Mouse (Mus musculus): ENCODE results near the gene Lin28b.

Gene Lin28b

DNA sequence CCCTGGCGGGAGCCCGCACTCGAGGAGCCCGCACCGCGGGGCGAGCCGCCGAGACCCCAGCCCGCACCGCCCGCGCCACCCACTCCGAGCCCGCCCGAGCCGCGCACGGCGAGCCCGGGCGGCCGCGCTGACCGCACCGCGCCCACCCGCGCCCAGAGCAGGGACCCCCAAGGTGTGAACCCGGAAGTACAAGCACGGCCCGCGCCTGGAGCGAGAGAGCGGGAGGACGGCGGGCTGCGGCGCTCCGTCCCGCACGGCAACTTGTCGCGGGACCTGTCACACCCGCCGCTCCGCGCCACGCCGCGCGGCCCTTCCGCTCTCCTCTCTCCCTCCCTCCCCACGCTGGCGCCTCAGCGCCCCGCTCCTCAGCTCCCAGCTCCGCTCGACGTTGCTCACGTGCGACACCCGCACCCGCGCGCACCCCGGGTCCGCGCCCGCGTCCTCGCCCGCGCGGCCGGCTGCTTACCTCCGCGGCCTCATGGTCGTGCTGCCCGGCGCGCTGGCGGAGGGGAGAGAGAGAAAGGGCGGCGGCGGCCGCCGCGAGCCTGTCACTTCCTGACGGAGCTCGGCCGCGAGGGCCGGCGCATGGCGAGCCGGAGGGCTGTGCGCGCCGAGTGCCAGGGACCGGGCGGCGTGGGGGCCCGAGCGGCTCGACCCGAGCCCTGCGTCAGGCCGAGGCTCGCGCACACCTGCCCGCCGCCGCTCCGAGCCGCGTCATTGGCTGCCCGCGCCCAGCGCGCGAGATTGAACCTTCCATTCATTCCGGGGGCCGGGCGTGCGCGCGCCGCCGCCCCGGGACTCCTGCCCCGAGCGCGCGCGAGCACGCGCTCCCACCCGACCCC is at the start of gene Lin28b:
TSS of gene Lin28b (minus strand) at position 635 of the 842 bp plus-strand sequence.
- in situ Hi-C loops (cut with MboI, MseI), result no loop called here

DNA sequence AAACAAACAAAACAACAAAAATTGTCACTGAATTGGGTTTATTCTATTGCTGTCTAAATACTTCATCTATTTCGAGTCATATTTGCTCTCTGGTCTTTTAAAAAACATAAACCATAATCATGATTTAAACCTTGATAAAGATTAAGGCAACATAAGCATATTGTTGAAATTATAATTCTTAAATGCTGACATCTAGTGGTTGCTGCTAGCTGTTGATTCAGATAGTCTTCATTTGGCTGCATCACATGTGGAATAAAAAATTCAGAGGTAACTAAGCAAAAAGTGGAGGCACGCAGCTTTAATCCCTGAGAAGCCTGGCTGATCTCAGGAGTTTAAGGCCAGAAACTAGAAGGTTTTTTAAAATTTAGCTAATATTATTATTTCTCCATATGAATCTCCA is 25.6 kb upstream of the Lin28b start:
- in situ Hi-C loops (cut with MboI, MseI), result no loop called here

GRCm38 (mm10) chr10:45510662-45511061 is 24.5 kb upstream of the Lin28b start:
- in situ Hi-C loops (cut with MboI, MseI), result no loop called here

DNA sequence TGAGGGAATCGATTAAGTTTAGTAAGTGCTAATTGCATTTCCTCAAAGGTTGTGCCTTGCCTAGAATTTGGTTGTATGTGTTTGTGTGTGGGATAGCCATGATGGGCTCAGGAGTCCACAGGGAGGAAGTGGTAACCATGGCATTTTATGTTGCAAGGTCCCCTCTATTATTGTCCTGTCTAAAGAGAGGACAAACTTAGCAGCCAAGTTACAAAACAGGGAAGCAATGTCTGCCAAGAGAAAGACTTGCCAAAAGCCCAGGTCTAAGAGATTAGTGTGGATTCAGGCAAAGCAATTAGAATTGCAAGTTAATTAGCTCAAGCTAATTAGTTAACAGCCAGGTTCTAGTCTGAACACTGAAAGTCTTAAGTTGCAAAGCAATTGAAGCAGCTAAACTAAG is 14.1 kb upstream of the Lin28b start:
- in situ Hi-C loops (cut with MboI, MseI), result no loop called here

- in situ Hi-C loops (cut with MboI, MseI), result no loop called here
Observed at GRCm38 (mm10) chr10:45486603-45486946, 380 bp upstream of the Lin28b start.

- in situ Hi-C loops (cut with MboI, MseI), result no loop called here
Observed at GRCm38 (mm10) chr10:45485226-45485760, 902 bp downstream of the Lin28b start.

GRCm38 (mm10) chr10:45483210-45483609 is 3.0 kb downstream of the Lin28b start:
- in situ Hi-C loops (cut with MboI, MseI), result no loop called here

DNA sequence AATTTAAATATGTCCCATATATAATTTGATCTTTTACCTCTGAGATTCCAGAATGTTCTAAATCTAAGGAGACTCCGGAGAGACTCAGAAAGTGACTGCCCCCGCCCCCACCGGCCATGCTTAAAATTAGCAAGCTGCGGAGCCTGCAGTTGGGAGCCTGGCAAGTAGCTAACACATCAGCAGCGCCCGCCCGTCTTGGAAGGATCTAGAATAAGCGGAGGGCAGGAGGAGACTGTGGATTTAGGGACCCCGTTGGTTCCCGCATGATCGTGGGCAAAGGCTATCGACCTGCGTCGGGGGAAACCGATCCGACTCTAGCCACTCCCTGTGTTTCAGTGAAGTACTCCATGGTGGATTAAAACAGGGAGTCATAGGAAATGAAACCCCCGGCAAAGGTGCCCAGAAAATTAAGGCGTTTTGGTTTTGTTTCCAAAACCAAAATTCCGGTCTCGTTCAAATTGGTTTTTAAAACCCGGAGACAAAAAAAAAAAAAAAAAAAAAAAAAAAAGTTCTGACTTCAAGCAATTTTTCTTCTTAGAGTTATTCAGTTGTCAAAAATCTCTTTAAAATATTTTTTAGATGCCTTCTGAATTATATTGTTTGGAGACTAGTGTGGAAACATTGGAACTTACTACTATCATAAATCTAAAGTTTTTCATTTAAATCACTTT is 12.4 kb downstream of the Lin28b start:
- in situ Hi-C loops (cut with MboI, MseI), result no loop called here

- in situ Hi-C loops (cut with MboI, MseI), result no loop called here
Observed at GRCm38 (mm10) chr10:45473143-45473484, 13.1 kb downstream of the Lin28b start.

DNA sequence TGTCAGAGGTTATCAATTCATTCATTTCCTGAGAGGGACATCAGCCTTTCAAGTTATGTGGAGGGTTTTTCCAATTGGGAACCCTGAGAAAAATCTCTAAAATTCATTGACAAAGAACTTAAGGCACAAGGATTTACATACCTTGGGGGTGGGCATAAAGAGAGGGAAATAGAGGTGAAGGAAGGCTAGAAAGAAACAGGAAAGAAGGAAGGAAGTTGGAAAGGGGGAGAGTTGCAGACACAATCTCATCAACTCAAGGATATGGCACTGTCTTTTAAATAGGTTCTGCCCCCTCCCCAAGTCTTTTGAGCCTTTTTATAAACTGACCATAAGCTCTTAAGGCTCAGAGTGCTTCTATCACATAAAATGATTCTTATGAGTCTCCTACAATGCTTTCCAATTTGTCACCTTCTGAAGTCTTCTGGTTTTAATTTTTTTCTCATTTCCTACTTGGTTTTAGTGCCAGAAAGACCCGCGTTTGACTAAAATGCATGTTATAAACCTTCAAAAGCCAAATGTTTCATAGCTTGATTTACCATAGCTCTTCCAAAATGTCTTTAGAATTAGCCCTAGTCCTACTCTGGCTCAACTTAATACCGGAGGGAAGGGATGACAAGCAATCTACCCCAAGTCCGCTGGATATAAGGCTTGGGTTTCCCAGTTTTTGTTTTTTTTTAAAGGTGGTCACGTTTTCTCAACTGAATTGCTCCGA is 13.6 kb downstream of the Lin28b start:
- in situ Hi-C loops (cut with MboI, MseI), result no loop called here

DNA sequence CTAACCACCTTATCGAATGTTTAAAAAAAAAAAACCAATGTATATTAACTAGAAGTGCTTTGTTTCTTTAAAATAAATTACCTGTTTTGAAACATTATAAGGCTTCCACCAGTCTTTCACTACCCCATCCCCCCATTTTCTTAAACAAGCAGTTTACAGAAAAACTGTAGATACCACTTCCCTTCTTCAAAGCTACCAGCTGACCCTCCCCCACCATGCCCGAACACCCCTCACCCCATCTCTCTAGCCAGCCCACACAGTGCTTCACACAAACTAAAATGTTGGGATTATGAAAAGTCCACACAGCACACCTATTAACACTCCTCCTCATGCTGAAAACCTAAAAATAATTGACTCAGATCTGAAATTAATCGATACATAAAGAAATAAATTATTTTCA is 14.9 kb downstream of the Lin28b start:
- in situ Hi-C loops (cut with MboI, MseI), result no loop called here

DNA sequence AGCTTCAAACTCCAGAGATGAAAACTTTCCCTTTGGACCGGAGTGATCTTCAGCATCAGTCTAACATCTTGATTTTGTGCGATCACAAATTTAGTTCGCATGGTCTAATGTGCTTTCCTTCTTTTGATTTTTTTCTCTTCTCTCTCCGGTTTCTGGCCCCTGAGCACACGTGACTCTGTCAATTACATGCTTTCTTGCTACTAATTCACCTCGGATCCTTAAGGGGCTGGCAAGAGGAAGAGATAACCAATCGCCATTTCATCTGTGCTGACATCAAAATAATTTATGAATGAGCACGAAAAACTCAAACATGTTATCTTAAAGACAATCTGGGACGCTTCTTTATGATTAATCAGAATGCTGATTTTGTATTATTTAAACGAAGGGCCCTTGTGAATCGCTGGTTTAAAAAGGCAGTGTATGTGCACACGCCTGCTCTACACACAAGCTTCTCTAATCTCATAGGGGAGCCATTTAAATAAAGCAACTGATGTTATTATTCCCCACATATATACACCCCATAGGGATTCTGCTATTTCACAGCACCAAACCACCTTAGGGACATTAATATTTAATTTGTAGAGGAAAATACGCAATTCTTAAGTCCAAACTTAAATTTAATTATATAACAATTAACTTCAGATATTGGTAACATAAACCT is 16.0 kb downstream of the Lin28b start:
- in situ Hi-C loops (cut with MboI, MseI), result no loop called here

DNA sequence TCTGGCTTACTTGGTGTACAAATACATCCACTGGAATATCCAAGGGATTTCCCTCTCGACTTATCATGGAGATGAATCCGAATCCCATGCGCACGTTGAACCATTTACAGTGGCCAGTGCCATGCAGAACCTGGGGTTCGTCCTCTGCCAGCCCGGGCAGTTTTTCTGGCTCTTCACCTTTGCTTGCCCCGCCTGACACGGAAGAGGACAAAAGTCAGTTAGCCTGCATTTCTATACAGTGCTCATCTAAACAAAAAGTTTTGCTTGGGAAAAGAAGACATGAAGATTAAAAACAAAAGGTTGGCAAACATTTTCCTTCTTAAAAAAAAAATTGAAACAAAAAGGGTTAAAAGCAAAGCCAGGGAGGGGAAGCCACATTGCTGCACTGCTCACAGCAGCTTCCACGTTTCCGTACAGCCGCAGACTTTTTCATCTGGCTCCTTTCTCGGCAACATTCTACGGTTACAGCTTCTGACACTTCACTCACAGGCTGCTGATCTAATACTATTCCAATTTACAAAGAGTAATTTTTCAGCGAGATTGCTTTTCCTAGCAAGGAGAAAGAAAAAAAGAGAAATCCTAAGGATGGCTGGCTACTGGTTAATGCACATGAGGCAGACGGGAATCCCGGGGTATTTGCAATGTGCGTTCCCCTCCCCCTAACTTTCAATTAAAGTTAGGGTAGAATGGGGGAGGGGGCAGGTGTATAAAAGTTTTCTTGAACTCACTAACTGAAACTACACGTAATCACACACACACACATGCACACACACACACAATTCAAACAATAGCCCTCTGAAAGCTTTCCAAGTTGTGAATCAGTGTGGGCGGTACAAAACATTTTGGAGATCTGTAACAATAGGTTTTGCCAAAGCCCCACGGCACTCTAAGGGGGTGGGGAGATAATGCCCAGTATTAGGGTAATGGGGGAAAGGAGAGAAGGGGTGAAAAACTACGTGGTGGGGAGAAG is 16.9 kb downstream of the Lin28b start:
- in situ Hi-C loops (cut with MboI, MseI), result no loop called here

DNA sequence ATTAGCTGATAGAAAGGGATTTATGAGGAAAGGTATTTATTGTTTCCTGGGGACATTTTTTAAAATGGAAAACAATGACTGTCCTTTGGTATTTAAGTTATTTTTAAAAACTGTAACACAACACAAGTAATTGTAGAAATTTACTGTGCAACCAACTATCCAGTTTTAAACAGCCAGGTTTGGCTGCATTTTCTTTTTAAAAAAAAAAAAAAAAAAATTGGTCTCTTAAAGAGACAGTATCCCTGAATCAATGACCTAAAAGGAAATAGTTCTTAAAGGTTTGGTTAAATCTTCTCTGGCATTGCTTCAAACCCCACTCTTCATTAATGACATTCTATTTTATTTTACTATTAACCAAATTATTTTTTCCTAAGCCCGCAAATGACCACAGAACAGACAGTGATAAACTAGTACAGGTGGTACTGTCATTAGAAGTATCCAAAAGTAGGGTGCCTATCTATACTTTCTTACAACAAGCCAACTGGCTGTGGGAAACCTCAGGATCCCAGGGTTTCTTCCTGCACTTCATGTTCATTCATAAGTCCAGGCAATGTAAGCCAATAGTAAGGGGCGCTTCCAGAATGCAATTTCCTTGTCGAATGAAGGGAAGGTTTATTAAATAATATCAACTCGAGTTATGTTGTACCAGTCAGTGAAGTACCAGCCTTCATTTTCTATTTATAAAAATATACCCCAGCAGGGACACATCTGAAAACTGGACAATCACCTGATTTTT is 17.8 kb downstream of the Lin28b start:
- in situ Hi-C loops (cut with MboI, MseI), result no loop called here

DNA sequence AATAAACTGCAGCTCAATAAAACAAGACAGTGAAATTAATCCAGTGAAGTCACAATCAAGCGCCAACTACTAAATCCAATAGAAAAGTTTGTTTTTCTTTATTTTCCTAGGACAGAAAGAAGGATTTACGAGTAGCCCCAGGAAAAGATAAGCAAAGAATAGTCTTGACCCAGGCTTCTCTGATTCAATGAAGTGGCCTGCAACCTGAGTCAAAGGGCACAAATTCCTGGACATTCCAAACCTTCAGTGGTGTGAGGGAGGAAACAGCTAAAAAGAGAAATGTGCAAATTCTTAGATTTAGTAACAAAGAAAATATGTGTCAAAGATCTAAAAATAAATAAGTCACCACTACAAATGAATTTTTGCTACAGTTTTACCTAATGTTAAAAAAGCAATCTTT is 27.6 kb downstream of the Lin28b start:
- in situ Hi-C loops (cut with MboI, MseI), result no loop called here

GRCm38 (mm10) chr10:45458074-45458473 is 28.1 kb downstream of the Lin28b start:
- in situ Hi-C loops (cut with MboI, MseI), result no loop called here

DNA sequence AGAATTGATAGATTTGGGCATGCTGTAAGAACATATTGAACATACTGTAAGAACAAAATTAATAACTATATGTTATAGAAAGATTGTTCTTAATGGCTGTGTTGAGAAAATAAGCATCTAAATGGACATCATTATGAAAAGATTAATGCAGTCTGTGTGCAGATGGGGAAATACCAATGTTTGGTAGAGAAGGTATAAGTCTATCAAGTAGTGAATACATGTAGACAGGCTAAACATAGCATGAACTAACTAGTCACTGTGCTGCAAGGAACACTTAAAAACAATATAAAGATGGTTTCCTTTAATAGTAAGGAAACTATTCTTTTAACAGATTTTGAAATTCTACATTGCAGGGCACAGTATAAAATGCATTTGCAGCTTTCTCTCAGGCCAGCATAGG is 39.6 kb downstream of the Lin28b start:
- in situ Hi-C loops (cut with MboI, MseI), result no loop called here

DNA sequence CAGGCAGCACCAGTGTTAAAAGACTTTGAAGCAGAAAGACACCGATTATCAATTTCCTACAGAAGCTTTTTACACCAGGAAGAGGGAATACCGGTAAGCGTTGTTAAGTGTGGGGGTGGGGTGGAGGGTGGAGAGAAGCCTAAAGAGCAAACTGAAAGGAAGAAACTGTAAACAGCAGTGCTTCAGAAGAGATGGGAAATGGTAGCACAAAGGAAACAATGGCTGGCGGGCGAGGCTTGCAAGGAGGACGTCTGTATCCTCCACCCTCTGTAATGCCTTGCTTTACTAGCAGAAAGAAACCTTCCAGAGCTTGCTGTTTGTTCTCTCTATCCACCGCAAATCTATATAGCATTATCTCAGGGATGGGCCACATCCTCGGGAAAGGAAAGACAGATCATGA is 40.0 kb downstream of the Lin28b start:
- in situ Hi-C loops (cut with MboI, MseI), result no loop called here

- in situ Hi-C loops (cut with MboI, MseI), result loop anchor here (25.0 kb wide), 1 partner anchor 1965 kb away; no protein-coding TSS in a partner anchor
Observed at GRCm38 (mm10) chr10:45422372-45422771, 63.8 kb downstream of the Lin28b start.

DNA sequence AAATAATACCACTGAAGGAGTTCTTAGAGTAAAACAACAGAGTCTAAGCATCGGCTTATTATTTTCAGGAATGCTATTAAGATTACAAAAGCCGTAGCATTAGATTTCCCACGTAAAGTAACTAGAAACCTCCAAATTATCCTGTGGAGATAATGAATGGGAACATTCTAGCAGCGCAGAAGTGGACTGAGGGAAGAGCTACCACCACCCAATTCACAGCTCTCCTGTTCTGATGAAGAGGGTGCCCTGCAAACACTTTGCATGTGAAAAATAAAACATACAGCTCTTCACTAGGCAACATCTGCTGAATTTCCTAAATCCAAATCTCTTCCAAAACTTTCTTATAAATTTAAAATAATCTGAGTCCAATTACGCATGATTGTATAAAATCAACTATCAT is 74.1 kb downstream of the Lin28b start:
- in situ Hi-C loops (cut with MboI, MseI), result loop anchor here (25.0 kb wide), 1 partner anchor 1975 kb away; no protein-coding TSS in a partner anchor
